Mouse (Mus musculus): ENCODE measurements around the gene Crebl2. TPM values are rescaled to one million over a fixed set of nuclear protein-coding genes. Genes with fewer than 3 reads are reported as not detected.

The Crebl2 gene
- polyA plus RNA-seq, 1 experiment from 2014 or later, result 2.1 TPM

Other genes starting within 250 kb of the Crebl2 start
- 0.86 and 0.90 TPM in 2 replicates for gene Mansc1, start 197.7 kb upstream of the Crebl2 start, polyA plus RNA-seq (2015; fragmentation: Nextera tagmentation; extraction: Ambion mirVana)
- 7.5 and 8.6 TPM in 2 replicates for gene Borcs5, start 190.6 kb upstream of the Crebl2 start, polyA plus RNA-seq (2015; fragmentation: Nextera tagmentation; extraction: Ambion mirVana)
- gene Dusp16, start 37.5 kb upstream of the Crebl2 start, polyA plus RNA-seq (2015; fragmentation: Nextera tagmentation; extraction: Ambion mirVana), result 5.1 TPM in 2 replicates
- 5.6 and 5.7 TPM in 2 replicates for gene Gpr19, start 68.4 kb downstream of the Crebl2 start, polyA plus RNA-seq (2015; fragmentation: Nextera tagmentation; extraction: Ambion mirVana)
- gene Cdkn1b, start 90.2 kb downstream of the Crebl2 start, polyA plus RNA-seq (2015; fragmentation: Nextera tagmentation; extraction: Ambion mirVana), result 13.3 and 14.1 TPM in 2 replicates
- 2.8 TPM in 2 replicates for gene Apold1, start 151.6 kb downstream of the Crebl2 start, polyA plus RNA-seq (2015; fragmentation: Nextera tagmentation; extraction: Ambion mirVana)
- 53.0 and 54.6 TPM in 2 replicates for gene Ddx47, start 181.5 kb downstream of the Crebl2 start, polyA plus RNA-seq (2015; fragmentation: Nextera tagmentation; extraction: Ambion mirVana)
- 0.09 and 0.17 TPM in 2 replicates for gene Gprc5a, start 235.5 kb downstream of the Crebl2 start, polyA plus RNA-seq (2015; fragmentation: Nextera tagmentation; extraction: Ambion mirVana)

Data from liver, embryonic 15.5 days (tissue).